Mouse (Mus musculus) kidney, embryonic 15.5 days (tissue): Measurements from ENCODE around the gene Pgc. TPM values are rescaled to one million over a fixed set of nuclear protein-coding genes. Genes with fewer than 3 reads are reported as not detected.
A peak's percentile ranks its signal among the peaks of the same experiment; 100 is the strongest.

ENCODE experiments used
- ATAC-seq: fragments of 200-750 bp; cut with Nextera tagmentation; replicated peaks from 2 replicates; pipeline ENCODE4 v1.8.0; 2017; ENCODE audit warnings: moderate TSS enrichment; ENCODE audit not compliant: low FRiP score
- H3K27ac ChIP-seq: fragments of 300-500 bp; sonication (generic); 2 replicates; pipeline ENCODE4 v1.5.1; 2015; ENCODE audit warnings: mild to moderate bottlenecking, inconsistent platforms
- H3K27me3 ChIP-seq: fragments of 300-500 bp; sonication (generic); 2 replicates; pipeline ENCODE4 v1.6.1; 2015; ENCODE audit warnings: inconsistent platforms
- H3K36me3 ChIP-seq: fragments of 300-500 bp; sonication (generic); 2 replicates; pipeline ENCODE4 v1.6.1; 2015; ENCODE audit warnings: inconsistent platforms
- H3K4me1 ChIP-seq: fragments of 300-500 bp; sonication (generic); 2 replicates; pipeline ENCODE4 v1.6.1; 2015; ENCODE audit warnings: inconsistent platforms
- H3K4me2 ChIP-seq: fragments of 300-500 bp; sonication (generic); 2 replicates; pipeline ENCODE4 v1.6.1; 2015; ENCODE audit warnings: moderate library complexity, mild to moderate bottlenecking, inconsistent platforms
- H3K4me3 ChIP-seq: fragments of 300-500 bp; sonication (generic); replicated peaks from 2 replicates; pipeline ENCODE4 v1.5.1; 2015; ENCODE audit warnings: mild to moderate bottlenecking, inconsistent platforms
- H3K9ac ChIP-seq: fragments of 300-500 bp; sonication (generic); 2 replicates; pipeline ENCODE4 v1.6.1; 2015; ENCODE audit warnings: mild to moderate bottlenecking, inconsistent platforms
- H3K9me3 ChIP-seq: fragments of 300-500 bp; sonication (generic); replicated peaks from 2 replicates; pipeline ENCODE4 v1.6.1; 2016; ENCODE audit warnings: inconsistent platforms
- WGBS: fragments of 180-500 bp; shearing (Covaris S2); methylation state at CpG from one replicate; pipeline ENCODE4 v1.1.7; 2015; ENCODE audit warnings: mixed read lengths; 5-methylcytosine and 5-hydroxymethylcytosine counted together
- polyA plus RNA-seq: library from polyadenylated mRNA; unstranded; fragments of >200 nt; fragmentation: Nextera tagmentation; extraction: Ambion mirVana; gene quantifications from 2 replicates; pipeline ENCODE4 v1.2.1, GENCODE M21; 2015

Gene Pgc
- polyA plus RNA-seq, 1 experiment from 2014 or later = 0.14 TPM

DNA sequence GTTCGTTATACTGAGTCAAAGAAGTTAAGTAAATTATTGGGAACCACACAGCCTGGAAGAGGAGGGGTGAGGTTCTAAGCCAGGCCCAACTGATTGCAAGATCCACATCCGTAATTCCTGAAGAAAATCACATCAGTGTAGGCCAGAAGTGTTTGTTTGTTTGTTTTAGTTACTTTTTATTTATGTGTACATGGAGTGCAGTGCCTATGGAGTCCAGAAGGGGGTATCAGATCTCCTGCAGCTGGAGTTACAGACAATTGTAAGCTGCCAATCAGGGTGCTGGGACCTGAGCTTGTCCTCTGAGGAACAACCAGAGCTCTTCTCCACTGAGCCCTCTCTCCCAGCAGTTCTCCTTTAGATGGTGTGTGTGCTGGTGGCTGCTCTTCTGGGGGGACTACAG lies 13.5 kb downstream of the Pgc start:
- 0 out of 2 replicates have a peak, but pooled peaks cover 5% of the 10 kb centered on the region for H3K9me3 ChIP-seq
- 64% methylated on average over 2 of the region's 2 CpGs for WGBS
- H3K4me2 ChIP-seq = no peak overlapping the region
- H3K27ac ChIP-seq = peak overlapping the region; percentile 96; the same call in 1 of the 2 replicates
- H3K9ac ChIP-seq = no peak overlapping the region
- no peak overlapping the region for H3K4me3 ChIP-seq
- no peak for ATAC-seq
- H3K36me3 ChIP-seq = no peaks in the 10 kb centered on the region
- H3K27me3 ChIP-seq = 0 out of 2 replicates have a peak, but pooled peaks cover 8% of the 10 kb centered on the region
- H3K4me1 ChIP-seq = peaks cover 31% of the 10 kb centered on the region

GRCm38 (mm10) chr17:47742991-47743734 lies 16.5 kb downstream of the Pgc start:
- Histone ChIP-seq H3K9ac (no peak overlapping the region), H3K36me3 (no peaks in the 10 kb centered on the region), H3K27me3 (0 out of 2 replicates have a peak, but pooled peaks cover 8% of the 10 kb centered on the region), H3K27ac (no peak overlapping the region), H3K4me3 (no peak overlapping the region), H3K9me3 (0 out of 2 replicates have a peak, but pooled peaks cover 5% of the 10 kb centered on the region), H3K4me2 (no peak overlapping the region), H3K4me1 (peaks cover 25% of the 10 kb centered on the region)
- no peak for ATAC-seq
- WGBS = 38% methylated on average over 16 of the region's 16 CpGs

- H3K36me3 ChIP-seq = no peaks in the 10 kb centered on the region
- H3K27me3 ChIP-seq = 0 out of 2 replicates have a peak, but pooled peaks cover 3% of the 10 kb centered on the region
- 0 out of 2 replicates have a peak, but pooled peaks cover 5% of the 10 kb centered on the region for H3K9me3 ChIP-seq
- no peak overlapping the region for H3K4me2 ChIP-seq
- H3K27ac ChIP-seq = no peak overlapping the region
- 94% methylated on average over 14 of the region's 14 CpGs for WGBS
- no peak for ATAC-seq
- H3K4me3 ChIP-seq = no peak overlapping the region
- H3K9ac ChIP-seq = no peak overlapping the region
- peaks cover 23% of the 10 kb centered on the region for H3K4me1 ChIP-seq
Measured at GRCm38 (mm10) chr17:47744086-47744485, 17.4 kb downstream of the Pgc start.

GRCm38 (mm10) chr17:47744746-47745368 lies 18.2 kb downstream of the Pgc start:
- ATAC-seq = no peak
- Histone ChIP-seq H3K4me2 (no peak overlapping the region), H3K27me3 (0 out of 2 replicates have a peak, but pooled peaks cover 2% of the 10 kb centered on the region), H3K4me3 (no peak overlapping the region), H3K4me1 (peaks cover 17% of the 10 kb centered on the region), H3K9me3 (0 out of 2 replicates have a peak, but pooled peaks cover 5% of the 10 kb centered on the region), H3K9ac (no peak overlapping the region), H3K27ac (no peak overlapping the region), H3K36me3 (no peaks in the 10 kb centered on the region)
- WGBS = 84% methylated on average over 10 of the region's 10 CpGs

GRCm38 (mm10) chr17:47748791-47749553 lies 22.3 kb downstream of the Pgc start:
- peaks cover 7% of the 10 kb centered on the region; the same call in 1 of the 2 replicates for H3K36me3 ChIP-seq
- H3K9me3 ChIP-seq = 0 out of 2 replicates have a peak, but pooled peaks cover 5% of the 10 kb centered on the region
- no peak overlapping the region for H3K9ac ChIP-seq
- no peak overlapping the region for H3K27ac ChIP-seq
- no peak overlapping the region for H3K4me2 ChIP-seq
- H3K27me3 ChIP-seq = no peaks in the 10 kb centered on the region
- H3K4me3 ChIP-seq = no peak overlapping the region
- 53% methylated on average over 14 of the region's 14 CpGs for WGBS
- peak; percentile 71 for ATAC-seq
- 0 out of 2 replicates have a peak, but pooled peaks cover 10% of the 10 kb centered on the region for H3K4me1 ChIP-seq

GRCm38 (mm10) chr17:47749626-47750025 lies 23.0 kb downstream of the Pgc start:
- 75% methylated on average over 3 of the region's 3 CpGs for WGBS

DNA sequence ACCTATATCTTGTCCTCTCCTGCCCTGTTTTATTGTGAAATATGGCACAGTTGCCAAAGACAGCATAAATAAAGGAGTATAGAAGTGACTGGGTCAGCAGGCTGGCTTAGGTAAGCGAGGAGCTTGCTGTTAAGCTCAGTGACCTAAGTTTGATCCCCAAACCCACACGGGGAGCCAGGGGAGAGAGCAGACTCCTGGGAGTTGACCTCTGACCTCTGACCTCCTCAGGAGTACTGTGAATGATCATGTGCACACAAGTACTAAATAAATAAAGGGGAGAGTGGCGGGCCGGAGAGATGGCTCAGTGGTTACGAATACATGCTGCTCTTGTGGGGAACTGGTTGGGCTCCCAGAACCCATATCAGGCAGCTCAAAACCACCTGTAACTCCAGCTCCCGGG lies 23.5 kb downstream of the Pgc start:
- WGBS = 59% methylated on average over 6 of the region's 6 CpGs
- no peak overlapping the region for H3K27ac ChIP-seq
- no peak for ATAC-seq
- no peak overlapping the region for H3K9ac ChIP-seq
- no peaks in the 10 kb centered on the region for H3K27me3 ChIP-seq
- H3K4me2 ChIP-seq = no peak overlapping the region
- H3K4me3 ChIP-seq = no peak overlapping the region
- peaks cover 7% of the 10 kb centered on the region; the same call in 1 of the 2 replicates for H3K36me3 ChIP-seq
- H3K4me1 ChIP-seq = 0 out of 2 replicates have a peak, but pooled peaks cover 10% of the 10 kb centered on the region
- H3K9me3 ChIP-seq = no peaks in the 10 kb centered on the region

More at GRCm38 (mm10) chr17:47749626-47750025, 23.0 kb downstream of the Pgc start:
- ATAC-seq = no peak
- Histone ChIP-seq H3K4me1 (0 out of 2 replicates have a peak, but pooled peaks cover 10% of the 10 kb centered on the region), H3K9ac (no peak overlapping the region), H3K4me3 (no peak overlapping the region), H3K27ac (no peak overlapping the region), H3K4me2 (no peak overlapping the region), H3K9me3 (0 out of 2 replicates have a peak, but pooled peaks cover 4% of the 10 kb centered on the region), H3K36me3 (peaks cover 7% of the 10 kb centered on the region; the same call in 1 of the 2 replicates), H3K27me3 (no peaks in the 10 kb centered on the region)

DNA sequence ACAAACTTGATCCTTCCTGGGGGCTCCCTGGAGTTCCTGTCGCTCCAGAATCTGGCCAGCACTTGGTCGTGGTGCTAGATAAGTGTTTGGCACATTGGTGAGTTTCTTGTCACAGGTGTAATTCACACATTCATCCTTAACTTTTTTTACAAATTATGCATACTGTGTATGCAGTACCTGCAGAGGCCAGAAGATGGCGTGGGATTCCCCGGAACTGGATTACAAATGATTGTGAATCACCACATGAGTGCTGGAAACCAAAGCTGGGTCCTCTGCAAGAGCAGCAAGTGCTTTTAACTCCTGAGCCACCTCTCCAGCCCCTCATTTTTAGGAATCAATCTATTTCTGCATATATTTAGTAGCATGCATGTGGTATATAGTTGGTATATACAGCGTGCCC lies 25.2 kb downstream of the Pgc start:
- H3K27me3 ChIP-seq = no peaks in the 10 kb centered on the region
- H3K9ac ChIP-seq = no peak overlapping the region
- H3K4me2 ChIP-seq = no peak overlapping the region
- peaks cover 15% of the 10 kb centered on the region; the same call in 1 of the 2 replicates for H3K4me1 ChIP-seq
- no peaks in the 10 kb centered on the region for H3K9me3 ChIP-seq
- 75% methylated on average over 5 of the region's 5 CpGs for WGBS
- no peak for ATAC-seq
- no peak overlapping the region for H3K27ac ChIP-seq
- no peak overlapping the region for H3K4me3 ChIP-seq
- H3K36me3 ChIP-seq = peaks cover 7% of the 10 kb centered on the region; the same call in 1 of the 2 replicates

- WGBS = 84% methylated on average over 8 of the region's 8 CpGs
- H3K27ac ChIP-seq = no peak overlapping the region
- peaks cover 7% of the 10 kb centered on the region; the same call in 1 of the 2 replicates for H3K36me3 ChIP-seq
- no peak overlapping the region for H3K4me2 ChIP-seq
- H3K4me1 ChIP-seq = peaks cover 18% of the 10 kb centered on the region; the same call in 1 of the 2 replicates
- no peaks in the 10 kb centered on the region for H3K9me3 ChIP-seq
- no peak overlapping the region for H3K4me3 ChIP-seq
- H3K9ac ChIP-seq = no peak overlapping the region
- no peak for ATAC-seq
- no peaks in the 10 kb centered on the region for H3K27me3 ChIP-seq
Measured at GRCm38 (mm10) chr17:47753130-47753775, 26.6 kb downstream of the Pgc start.

- Histone ChIP-seq H3K27ac (no peak overlapping the region), H3K9ac (no peak overlapping the region), H3K4me1 (peaks cover 9% of the 10 kb centered on the region; the same call in 1 of the 2 replicates), H3K9me3 (no peaks in the 10 kb centered on the region), H3K4me3 (no peak overlapping the region), H3K27me3 (no peaks in the 10 kb centered on the region), H3K36me3 (peaks cover 7% of the 10 kb centered on the region; the same call in 1 of the 2 replicates), H3K4me2 (no peak overlapping the region)
- 80% methylated on average over 11 of the region's 13 CpGs for WGBS
- no peak for ATAC-seq
Measured at GRCm38 (mm10) chr17:47754246-47754645, 27.6 kb downstream of the Pgc start.

- H3K9ac ChIP-seq = no peak overlapping the region
- H3K9me3 ChIP-seq = no peaks in the 10 kb centered on the region
- H3K4me3 ChIP-seq = no peak overlapping the region
- no peaks in the 10 kb centered on the region for H3K27me3 ChIP-seq
- no peak overlapping the region for H3K4me2 ChIP-seq
- 15% methylated on average over 6 of the region's 6 CpGs for WGBS
- ATAC-seq = 0 out of 2 replicates have a peak, but pooled peaks have one; percentile 31
- H3K4me1 ChIP-seq = peaks cover 9% of the 10 kb centered on the region; the same call in 1 of the 2 replicates
- H3K27ac ChIP-seq = no peak overlapping the region
- peaks cover 7% of the 10 kb centered on the region; the same call in 1 of the 2 replicates for H3K36me3 ChIP-seq
Measured at GRCm38 (mm10) chr17:47756366-47756765, 29.7 kb downstream of the Pgc start.
